Mouse (Mus musculus): ENCODE results near the gene Hist1h2bc. TPM values are rescaled to one million over a fixed set of nuclear protein-coding genes. Genes with fewer than 3 reads are reported as not detected.

The Hist1h2bc gene
- polyA plus RNA-seq, 1 experiment, result 42.9 TPM

GRCm38 (mm10) chr13:23705751-23706356, 21.9 kb downstream of the Hist1h2bc start:
- no peak for TF ChIP-seq POLR2A (IDR thresholded peaks at IDR 0.05; ENCODE audit: borderline replicate concordance, control insufficient read depth, low read depth, low read length)
- no peak for TF ChIP-seq CTCF (IDR thresholded peaks at IDR 0.05; ENCODE audit: control insufficient read depth, insufficient read depth, low read length)
- Histone ChIP-seq H3K27ac (ENCODE audit: control insufficient read depth, insufficient read depth, low read depth, low read length, poor library complexity) (no peak overlapping the region), H3K4me1 (ENCODE audit: control insufficient read depth, insufficient read depth, low read length) (no peaks in the 10 kb centered on the region; the same call in 1 of the 2 replicates), H3K4me3 (replicated peaks; ENCODE audit: control insufficient read depth, low read depth, low read length) (no peak overlapping the region)
- WGBS, result 56% methylated on average over 7 of the region's 7 CpGs

GRCm38 (mm10) chr13:23706771-23707170, 22.8 kb downstream of the Hist1h2bc start:
- H3K4me1 ChIP-seq (ENCODE audit: control insufficient read depth, insufficient read depth, low read length), result no peaks in the 10 kb centered on the region; the same call in 1 of the 2 replicates
- TF ChIP-seq POLR2A (IDR thresholded peaks at IDR 0.05; ENCODE audit: borderline replicate concordance, control insufficient read depth, low read depth, low read length) (no peak), CTCF (IDR thresholded peaks at IDR 0.05; ENCODE audit: control insufficient read depth, insufficient read depth, low read length) (no peak)
- WGBS, result 80% methylated on average over 12 of the region's 12 CpGs
- H3K4me3 ChIP-seq (replicated peaks; ENCODE audit: control insufficient read depth, low read depth, low read length), result no peak overlapping the region
- no peak overlapping the region for H3K27ac ChIP-seq (ENCODE audit: control insufficient read depth, insufficient read depth, low read depth, low read length, poor library complexity)

GRCm38 (mm10) chr13:23708041-23708440, 24.0 kb downstream of the Hist1h2bc start:
- 76% methylated on average over 4 of the region's 4 CpGs for WGBS
- H3K4me3 ChIP-seq (replicated peaks; ENCODE audit: control insufficient read depth, low read depth, low read length), result no peak overlapping the region

GRCm38 (mm10) chr13:23708654-23709053, 24.7 kb downstream of the Hist1h2bc start:
- WGBS, result 68% methylated on average over 4 of the region's 4 CpGs
- no peaks in the 10 kb centered on the region; the same call in 1 of the 2 replicates for H3K4me1 ChIP-seq (ENCODE audit: control insufficient read depth, insufficient read depth, low read length)
- TF ChIP-seq CTCF (IDR thresholded peaks at IDR 0.05; ENCODE audit: control insufficient read depth, insufficient read depth, low read length) (no peak), POLR2A (IDR thresholded peaks at IDR 0.05; ENCODE audit: borderline replicate concordance, control insufficient read depth, low read depth, low read length) (no peak)
- no peak overlapping the region for H3K4me3 ChIP-seq (replicated peaks; ENCODE audit: control insufficient read depth, low read depth, low read length)
- no peak overlapping the region for H3K27ac ChIP-seq (ENCODE audit: control insufficient read depth, insufficient read depth, low read depth, low read length, poor library complexity)

More at GRCm38 (mm10) chr13:23708041-23708440, 24.0 kb downstream of the Hist1h2bc start:
- no peaks in the 10 kb centered on the region; the same call in 1 of the 2 replicates for H3K4me1 ChIP-seq (ENCODE audit: control insufficient read depth, insufficient read depth, low read length)
- H3K27ac ChIP-seq (ENCODE audit: control insufficient read depth, insufficient read depth, low read depth, low read length, poor library complexity), result no peak overlapping the region
- no peak for TF ChIP-seq POLR2A (IDR thresholded peaks at IDR 0.05; ENCODE audit: borderline replicate concordance, control insufficient read depth, low read depth, low read length)
- no peak for TF ChIP-seq CTCF (IDR thresholded peaks at IDR 0.05; ENCODE audit: control insufficient read depth, insufficient read depth, low read length)

GRCm38 (mm10) chr13:23709714-23710373, 25.8 kb downstream of the Hist1h2bc start:
- 21% methylated on average over 15 of the region's 15 CpGs for WGBS
- no peak for TF ChIP-seq POLR2A (IDR thresholded peaks at IDR 0.05; ENCODE audit: borderline replicate concordance, control insufficient read depth, low read depth, low read length)
- no peak for TF ChIP-seq CTCF (IDR thresholded peaks at IDR 0.05; ENCODE audit: control insufficient read depth, insufficient read depth, low read length)
- Histone ChIP-seq H3K4me1 (ENCODE audit: control insufficient read depth, insufficient read depth, low read length) (no peaks in the 10 kb centered on the region; the same call in 1 of the 2 replicates), H3K27ac (ENCODE audit: control insufficient read depth, insufficient read depth, low read depth, low read length, poor library complexity) (peak overlapping the region; percentile 78), H3K4me3 (replicated peaks; ENCODE audit: control insufficient read depth, low read depth, low read length) (peak overlapping the region; percentile 75)

- H3K27ac ChIP-seq (ENCODE audit: control insufficient read depth, insufficient read depth, low read depth, low read length, poor library complexity), result peak within 1 kb of the TSS; percentile 78
- H3K4me1 ChIP-seq (ENCODE audit: control insufficient read depth, insufficient read depth, low read length), result no peaks in the 10 kb centered on the region; the same call in 1 of the 2 replicates
- TF ChIP-seq POLR2A (IDR thresholded peaks at IDR 0.05; ENCODE audit: borderline replicate concordance, control insufficient read depth, low read depth, low read length), result peak; percentile 64; the same call in 1 of the 2 replicates
- no peak for TF ChIP-seq CTCF (IDR thresholded peaks at IDR 0.05; ENCODE audit: control insufficient read depth, insufficient read depth, low read length)
- 2% methylated on average over 17 of the region's 17 CpGs for WGBS
- H3K4me3 ChIP-seq (replicated peaks; ENCODE audit: control insufficient read depth, low read depth, low read length), result peak within 1 kb of the TSS; percentile 75
These were observed 26.5 kb downstream of the Hist1h2bc start, which contains the start of gene Hfe for GRCm38 (mm10) chr13:23710374-23711089. Gene Hfe, minus strand, starts transcription at chr13:23710854.

- Histone ChIP-seq H3K4me3 (replicated peaks; ENCODE audit: control insufficient read depth, low read depth, low read length) (no peak overlapping the region), H3K4me1 (ENCODE audit: control insufficient read depth, insufficient read depth, low read length) (no peaks in the 10 kb centered on the region; the same call in 1 of the 2 replicates), H3K27ac (ENCODE audit: control insufficient read depth, insufficient read depth, low read depth, low read length, poor library complexity) (no peak overlapping the region)
- no peak for TF ChIP-seq POLR2A (IDR thresholded peaks at IDR 0.05; ENCODE audit: borderline replicate concordance, control insufficient read depth, low read depth, low read length)
- TF ChIP-seq CTCF (IDR thresholded peaks at IDR 0.05; ENCODE audit: control insufficient read depth, insufficient read depth, low read length), result no peak
- WGBS, result 33% methylated on average over 5 of the region's 5 CpGs
These were observed 32.5 kb downstream of the Hist1h2bc start for GRCm38 (mm10) chr13:23716261-23717042.

All from bone marrow, adult 2 months (tissue).